Mouse (Mus musculus) adrenal gland, postnatal 4 days (tissue): ENCODE measurements around the gene Ptbp1. TPM values are rescaled to one million over a fixed set of nuclear protein-coding genes. Genes with fewer than 3 reads are reported as not detected.

Experiments
- DNase-seq, 2 experiments: peaks; one replicate each; pipeline ENCODE4 v3.0.0; 2021 to 2022; ENCODE audit warnings: low spot score in 2 of 2, mixed read lengths in 2 of 2
- total RNA-seq, 2 experiments: library from RNA; stranded (reverse); gene quantifications; 2 replicates each; pipeline ENCODE4 v1.2.3; 2021

Gene Ptbp1
- total RNA-seq, 2 experiments from 2014 or later, result 344 to 389 TPM

DNA sequence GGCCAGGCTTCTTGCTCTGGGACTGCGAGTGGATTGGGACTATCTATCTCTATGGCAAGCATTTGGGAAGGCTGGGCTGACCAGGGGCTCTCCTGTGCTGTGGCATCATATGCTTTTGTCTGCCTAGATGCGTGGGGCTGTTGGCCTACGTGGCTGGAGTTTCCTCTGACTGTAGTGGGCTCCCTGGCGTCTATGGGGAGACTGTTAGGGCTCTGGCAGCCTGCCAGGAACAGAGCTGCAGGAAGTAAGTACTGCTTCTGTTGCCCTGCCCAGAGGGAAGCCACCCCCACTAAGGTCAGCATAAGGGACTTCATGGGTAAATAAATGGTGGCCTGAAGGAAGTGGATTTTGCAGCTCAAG, 3.2 kb downstream of the Ptbp1 start:
- no peak for DNase-seq

DNA sequence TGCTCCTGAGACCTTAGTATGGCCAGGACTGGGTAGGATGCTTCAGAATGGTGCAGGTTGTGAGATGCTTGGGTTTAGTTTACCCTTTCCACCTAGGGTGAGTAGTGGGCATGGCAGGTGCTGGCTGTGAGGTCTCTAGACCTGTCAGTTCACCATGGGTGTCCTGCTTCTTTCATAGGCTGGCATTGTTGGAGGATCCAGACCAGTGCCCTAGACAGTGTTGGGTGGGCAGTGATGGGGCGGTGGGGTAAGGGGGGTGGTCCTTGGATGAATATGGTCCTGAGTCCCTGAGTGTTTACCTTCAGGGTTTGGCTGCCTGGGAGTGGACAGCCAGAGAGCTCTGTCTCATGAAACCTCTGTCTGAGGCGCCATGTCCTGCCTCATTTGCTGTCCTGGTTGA, 3.7 kb downstream of the Ptbp1 start:
- DNase-seq, result no peak

DNA sequence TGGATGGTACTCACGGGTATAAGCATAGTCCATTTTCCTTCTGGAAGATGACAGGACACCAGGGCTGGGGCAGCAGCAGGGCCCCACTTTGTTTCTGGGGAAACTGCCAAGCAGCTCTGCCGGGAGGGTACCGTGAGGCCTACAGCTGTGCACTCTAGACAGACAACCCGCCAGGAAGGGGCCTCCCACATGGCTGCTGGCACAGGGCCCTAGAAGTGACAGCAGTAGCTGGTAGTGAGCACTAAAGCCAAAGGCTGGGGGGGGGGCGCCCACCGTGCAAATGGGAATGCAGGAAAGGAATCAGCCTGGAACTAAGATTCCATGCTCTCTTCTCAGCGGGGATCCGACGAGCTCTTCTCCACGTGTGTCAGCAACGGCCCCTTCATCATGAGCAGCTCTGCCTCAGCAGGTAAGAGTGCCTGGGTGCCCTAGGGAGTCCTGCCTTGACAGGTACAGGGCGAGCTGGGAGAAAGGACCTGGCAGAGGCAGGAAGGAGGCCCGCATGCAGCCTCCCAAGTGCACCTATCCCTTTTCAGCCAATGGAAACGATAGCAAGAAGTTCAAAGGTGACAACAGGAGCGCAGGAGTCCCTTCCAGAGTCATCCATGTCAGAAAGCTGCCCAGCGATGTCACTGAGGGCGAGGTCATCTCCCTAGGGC, 4.3 kb downstream of the Ptbp1 start:
- no peak for DNase-seq

DNA sequence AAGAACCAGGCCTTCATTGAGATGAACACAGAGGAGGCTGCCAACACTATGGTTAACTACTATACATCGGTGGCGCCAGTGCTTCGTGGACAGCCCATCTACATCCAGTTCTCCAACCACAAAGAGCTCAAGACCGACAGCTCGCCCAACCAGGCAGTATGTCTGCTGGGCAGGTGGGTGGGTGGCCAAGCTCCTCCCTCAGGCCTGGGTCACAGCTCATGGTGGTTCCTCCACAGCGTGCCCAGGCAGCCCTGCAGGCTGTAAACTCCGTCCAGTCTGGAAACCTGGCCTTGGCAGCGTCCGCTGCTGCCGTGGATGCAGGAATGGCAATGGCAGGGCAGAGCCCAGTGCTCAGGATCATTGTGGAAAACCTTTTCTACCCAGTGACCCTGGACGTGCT, 4.9 kb downstream of the Ptbp1 start:
- DNase-seq, result no peak

DNA sequence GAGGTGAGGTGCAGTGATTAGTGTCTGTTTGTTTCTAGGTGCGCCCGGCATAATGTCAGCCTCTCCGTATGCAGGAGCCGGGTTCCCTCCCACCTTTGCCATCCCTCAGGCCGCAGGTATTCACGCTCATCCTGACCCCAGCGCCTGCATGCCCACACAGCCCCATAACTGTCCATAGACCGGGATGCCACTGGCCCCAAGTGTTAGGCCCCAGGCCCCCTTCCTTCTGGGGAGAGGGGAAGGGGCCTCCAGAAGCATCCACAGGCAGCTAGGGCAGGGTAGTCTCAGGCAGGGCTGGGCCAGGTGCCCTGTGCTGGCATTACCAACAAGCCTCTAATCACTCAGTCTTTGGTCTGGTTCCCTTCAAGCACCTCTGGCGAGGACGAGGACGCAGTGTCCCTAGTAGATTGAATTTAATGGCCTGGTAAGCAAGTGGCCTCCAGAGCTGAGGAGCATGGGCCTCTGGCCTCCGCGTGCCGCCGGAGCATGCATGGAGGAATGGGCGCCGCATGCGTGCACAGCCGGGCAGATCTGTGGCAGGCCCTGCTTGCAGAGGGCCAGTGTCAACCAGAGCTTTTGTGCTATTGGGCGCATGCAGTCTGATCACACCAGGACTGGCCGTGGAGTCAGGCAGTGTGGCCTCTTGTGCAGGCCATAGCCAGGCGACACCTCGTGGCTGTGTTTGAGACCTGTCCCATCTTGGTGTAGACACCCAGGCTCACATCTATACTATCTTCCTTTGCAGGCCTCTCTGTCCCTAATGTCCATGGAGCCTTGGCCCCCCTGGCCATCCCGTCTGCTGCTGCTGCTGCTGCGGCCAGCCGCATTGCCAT, 6.1 kb downstream of the Ptbp1 start:
- no peak for DNase-seq

DNA sequence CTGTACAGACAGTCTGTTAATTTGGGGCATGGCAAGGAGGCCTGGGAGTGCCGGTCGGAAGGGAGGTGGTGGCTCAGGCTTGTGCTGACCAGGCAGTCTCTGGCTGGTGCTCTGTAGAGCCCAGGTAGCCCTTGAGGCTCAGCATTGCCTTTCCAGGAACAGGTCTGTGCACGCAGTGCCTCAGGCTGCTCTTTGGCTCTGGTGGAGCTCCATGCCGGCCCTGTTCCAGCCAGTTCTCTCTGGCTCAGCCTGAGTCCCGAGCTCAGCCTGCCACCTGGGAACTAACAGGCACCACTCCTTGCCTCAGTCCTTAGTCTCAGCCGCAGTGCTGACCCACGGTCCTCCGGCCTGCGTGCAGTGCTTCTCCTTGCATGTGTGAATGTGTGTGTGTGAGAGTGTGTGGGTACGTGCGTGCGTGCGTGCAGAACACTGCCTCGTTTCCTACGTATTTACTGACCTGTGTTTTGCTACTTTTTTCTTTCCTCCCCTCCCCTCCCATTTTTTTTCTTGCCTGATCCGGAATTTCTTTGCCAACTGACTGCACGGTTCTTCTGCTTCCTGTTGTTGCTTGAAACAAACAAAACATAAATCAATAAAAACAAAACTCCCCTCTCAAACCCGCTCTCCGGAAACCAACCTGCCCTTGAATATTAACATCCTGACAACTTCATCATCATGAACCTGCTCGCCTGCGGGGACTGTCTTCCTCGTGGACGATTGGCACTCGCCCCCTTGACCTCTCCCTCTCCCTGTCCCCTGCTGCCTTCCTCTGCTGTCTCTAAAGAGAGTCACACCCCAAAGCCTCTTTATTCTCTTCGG, 7.2 kb downstream of the Ptbp1 start:
- no peak for DNase-seq

DNA sequence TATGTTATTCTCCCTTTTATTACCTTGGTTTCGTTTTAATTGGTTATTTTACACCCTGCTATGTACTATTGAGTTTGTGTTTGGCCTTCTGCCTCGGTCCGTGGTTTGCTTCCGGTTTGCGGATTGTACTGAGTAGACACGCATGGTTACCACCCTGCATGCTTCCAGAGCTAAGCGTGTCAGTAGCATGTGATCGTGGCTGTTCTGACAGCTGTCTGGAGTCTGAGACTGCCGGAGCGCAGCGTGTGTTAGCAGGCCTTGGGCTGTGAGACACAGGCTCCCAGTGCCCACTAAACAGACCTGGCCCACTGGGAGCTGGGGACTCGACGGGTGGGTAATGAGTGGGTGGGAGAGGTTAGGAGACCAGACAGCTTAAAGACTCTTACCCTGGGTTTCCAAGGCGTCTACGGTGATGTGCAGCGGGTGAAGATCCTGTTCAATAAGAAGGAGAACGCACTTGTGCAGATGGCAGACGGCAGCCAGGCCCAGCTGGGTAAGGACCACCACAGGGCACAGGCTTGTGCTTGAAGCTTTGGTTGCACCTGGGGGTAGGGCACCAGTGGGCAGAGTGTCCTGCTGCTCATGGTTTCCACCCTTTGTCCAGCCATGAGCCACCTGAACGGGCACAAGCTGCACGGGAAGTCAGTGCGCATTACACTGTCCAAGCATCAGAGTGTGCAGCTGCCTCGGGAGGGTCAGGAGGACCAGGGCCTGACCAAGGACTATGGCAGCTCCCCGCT, 8.0 kb downstream of the Ptbp1 start:
- no peak for DNase-seq

DNA sequence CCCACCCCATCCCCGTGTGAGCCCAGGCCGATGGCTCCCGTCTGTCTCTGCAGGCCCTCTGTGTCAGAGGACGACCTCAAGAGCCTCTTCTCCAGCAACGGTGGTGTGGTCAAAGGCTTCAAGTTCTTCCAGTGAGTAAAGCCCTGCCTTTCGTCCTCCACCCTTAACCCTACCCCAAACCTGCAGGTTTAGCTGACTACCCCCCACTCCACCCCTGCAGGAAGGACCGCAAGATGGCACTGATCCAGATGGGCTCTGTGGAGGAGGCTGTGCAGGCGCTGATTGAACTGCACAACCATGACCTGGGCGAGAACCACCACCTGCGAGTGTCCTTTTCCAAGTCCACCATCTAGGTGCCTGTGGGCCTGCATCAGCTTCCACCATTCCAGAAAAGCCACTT, 8.7 kb downstream of the Ptbp1 start:
- DNase-seq, result no peak

DNA sequence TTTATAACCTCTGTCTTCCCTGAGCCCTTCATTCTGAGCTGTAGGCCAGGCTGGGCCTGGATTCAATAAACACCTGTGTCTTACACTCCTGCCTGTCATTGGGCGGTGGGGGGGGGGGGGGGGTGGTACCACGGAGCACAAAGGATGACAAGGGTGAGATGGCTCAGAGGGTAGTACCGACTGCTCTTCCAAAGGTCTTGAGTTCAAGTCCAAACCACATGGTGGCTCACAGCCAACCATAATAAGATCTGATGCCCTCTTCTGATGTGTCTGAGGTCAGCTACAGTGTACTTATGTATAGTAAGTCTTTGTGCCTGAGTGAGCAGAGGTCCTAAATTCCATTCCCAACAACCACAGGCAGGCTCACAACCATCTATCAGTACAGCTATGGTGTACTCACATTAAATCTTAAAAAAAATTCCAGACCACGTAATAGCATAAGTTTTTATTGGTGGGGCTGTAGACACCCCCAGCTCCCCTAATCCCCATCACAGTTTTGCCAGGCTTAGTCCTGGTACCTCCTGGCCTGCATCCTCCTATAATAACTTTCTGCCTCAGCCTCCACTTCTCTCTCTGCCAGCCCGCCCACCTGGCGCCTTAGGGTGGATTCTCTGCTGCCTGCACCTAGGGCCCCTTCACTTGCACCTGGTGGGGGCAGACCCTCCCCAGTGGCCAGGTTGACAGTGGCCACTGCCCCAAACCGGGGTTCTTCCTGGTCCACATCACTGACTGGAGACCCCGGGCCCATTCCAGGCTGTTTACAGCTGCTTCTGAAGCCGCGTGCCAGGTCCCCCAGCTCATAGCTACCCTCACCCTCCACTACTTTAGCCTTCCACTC, 10.3 kb downstream of the Ptbp1 start:
- DNase-seq, result no peak

DNA sequence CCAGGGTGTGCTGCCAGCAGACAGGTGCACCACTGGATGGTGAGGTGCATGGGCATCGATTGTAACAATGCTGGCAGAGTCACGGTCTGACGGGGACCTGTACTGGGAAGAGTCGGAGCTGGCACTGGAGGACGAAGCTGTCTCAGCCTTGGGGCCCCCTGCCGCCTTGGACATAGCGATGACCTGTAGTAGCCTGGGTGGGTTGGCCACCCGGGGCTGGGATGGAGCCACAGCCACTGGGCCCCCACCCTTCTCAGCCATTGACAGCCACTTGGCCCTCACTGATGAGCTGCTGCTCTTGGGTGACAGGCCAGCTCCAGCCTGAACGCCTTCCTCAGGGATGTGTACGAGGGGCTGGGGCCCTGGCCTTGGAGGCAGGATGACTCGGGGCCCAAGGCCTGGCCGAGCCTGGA, 11.0 kb downstream of the Ptbp1 start:
- no peak for DNase-seq

DNA sequence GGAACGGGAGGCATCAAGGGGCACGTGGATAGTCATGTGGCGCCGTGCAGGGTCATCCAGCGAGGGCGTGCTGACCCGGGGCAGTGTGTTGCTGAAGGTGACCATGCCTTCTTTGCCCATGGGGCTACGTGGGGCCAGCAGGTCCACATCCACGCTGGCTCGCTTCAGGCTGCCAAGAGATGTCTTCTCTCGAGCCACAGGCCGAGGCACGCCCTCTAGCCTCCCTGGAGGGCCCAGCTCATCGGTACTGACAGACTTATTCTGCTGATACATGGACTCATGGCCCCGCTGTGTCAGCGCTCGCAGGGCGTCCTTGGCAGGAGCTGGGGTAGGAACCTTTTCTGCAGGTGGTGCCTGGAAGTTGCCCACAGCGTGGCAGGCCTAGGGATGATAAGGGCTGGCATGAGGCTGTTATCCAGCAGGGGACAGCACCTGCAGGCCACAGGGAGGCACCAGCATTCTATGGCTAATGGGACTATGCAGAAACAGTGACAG, 11.6 kb downstream of the Ptbp1 start:
- no peak for DNase-seq

DNA sequence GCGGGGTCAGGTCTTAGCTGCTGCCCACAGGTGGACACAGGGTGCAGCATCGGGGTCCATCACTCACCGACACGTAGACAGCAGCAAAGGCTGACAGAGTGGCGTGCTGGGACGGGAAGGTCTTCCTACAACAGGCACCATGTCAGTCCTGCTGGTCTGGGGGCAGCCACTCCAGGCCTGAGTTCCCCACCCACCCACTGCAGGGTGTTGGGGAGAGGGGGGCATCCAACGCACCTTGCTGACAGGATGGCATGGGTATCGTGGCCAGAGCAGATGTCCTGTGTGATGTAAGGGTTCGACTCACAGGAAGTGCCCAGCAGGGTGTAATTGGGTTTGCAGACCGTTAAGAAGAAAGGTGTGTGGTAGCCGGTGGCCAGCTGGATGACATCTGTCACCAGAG, 12.4 kb downstream of the Ptbp1 start:
- no peak for DNase-seq

DNA sequence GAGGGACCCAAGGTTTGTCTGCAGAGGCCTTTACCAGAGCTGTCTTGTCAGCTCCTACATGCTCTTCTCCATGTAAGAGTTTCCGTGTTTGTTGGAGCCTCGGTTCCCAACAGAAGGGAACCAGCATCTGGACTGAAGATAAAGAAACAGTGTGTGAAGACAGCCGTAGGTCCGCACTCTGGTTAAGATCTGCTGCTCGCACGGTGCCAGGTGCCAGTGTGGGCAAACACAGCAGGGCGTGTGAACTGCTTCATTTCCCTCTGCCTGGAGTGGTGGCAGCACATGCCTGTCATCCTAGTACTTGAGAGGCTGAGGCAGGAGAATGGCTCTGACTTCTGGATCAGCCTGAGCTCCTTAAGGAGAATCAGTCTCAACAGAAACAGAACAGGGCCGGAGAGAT, 17.6 kb downstream of the Ptbp1 start:
- DNase-seq, result no peak

DNA sequence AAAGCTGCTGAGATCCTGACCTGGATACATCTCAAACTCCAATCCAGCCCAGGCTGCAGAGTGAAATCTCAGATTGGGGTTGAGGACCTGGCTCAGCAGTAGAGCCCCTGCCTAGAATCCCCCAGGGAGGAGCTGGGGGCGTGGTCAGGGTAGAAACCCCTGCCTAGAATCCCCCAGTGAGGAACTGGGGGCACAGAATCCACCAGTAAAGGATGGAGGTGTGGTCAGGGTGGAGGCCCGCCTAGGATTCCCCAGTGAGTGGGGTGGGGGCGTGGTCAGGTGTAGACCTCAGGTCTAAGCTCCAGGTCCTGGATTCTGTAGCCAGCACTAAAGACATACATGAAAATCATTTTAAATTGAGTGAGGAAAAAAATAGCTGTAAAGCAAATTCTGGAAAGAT, 18.6 kb downstream of the Ptbp1 start:
- no peak for DNase-seq

DNA sequence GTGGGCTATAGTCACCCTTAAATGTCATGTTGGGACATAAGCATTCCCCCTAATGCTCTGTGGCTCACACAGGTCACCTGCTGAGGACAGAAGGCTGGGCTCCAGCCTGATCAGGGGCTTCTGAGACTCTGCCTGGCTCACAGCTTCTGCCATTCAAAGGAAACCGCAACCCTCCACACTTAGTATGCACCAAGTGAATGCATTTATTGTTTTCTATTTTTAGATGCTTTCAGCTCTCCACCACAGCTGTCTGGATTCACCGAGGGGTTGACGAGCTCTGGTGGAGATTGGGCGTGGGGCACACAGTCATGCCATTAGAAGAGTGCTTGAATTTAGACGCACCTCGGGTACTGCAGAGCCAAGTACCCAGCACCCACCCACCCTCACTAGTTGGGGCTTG, 19.1 kb downstream of the Ptbp1 start:
- DNase-seq, result no peak

DNA sequence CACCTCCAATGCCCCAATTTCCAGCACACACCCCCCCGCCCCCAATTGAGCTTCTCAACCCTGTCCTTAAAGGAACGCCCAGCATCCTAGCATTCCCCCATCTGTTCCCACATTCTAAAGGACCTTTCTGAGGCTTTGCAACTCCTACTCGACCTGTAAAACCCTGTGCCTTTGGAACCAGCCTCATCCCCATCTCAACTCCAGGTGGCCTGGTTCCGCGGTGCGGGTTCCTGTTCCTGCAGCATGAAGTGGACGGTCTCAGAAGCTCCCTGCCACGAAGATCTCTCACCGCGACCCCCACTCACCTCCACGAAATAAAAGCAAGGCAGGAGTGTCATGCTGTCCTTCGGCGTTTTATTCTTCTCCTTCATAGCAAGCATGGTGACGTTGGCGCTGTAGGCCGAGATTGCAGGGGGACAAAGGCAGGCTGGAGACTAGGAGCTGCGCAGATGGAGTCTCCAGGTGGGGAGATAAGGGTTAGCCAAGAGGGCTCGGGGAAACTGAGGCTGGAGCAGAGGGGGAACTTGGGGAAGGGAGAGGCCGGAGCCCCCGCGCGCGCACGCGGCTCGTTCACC, 19.6 kb downstream of the Ptbp1 start:
- DNase-seq, result no peak

DNA sequence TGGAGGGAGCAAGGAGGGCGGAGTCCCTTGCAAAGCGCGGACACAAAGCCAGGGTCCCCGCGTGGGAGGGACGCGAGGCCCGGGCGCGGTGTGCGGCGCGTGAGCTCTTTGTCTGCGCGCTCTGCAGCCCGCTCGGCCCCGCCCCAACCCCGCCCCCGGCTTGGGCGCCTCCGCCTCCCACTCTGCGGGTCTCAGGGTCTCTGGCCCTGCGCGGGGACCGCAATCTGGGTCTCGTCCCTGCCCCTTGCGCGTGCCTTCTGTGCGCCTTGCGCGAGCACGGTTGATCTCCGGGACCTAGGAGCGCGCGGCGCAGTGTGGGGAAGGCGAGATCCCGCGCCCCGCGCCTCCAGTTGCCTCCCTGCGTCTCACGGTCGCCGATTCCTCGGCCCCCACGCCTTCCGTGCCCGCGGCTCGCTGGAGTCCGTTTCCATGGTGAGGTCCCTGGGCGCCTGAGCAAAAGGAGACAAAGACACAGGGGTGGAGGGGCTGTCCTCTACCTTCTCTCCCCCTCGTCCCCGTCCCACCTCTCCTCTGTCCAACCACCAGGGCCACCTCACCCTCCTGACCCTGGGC, 20.1 kb downstream of the Ptbp1 start, which contains the start of the genes Prtn3 and Plppr3:
Prtn3 (plus strand) TSS at position 187 of the 573 bp plus-strand sequence.
Plppr3 (minus strand) TSS at position 345 of the 573 bp plus-strand sequence.
- DNase-seq, result no peak

DNA sequence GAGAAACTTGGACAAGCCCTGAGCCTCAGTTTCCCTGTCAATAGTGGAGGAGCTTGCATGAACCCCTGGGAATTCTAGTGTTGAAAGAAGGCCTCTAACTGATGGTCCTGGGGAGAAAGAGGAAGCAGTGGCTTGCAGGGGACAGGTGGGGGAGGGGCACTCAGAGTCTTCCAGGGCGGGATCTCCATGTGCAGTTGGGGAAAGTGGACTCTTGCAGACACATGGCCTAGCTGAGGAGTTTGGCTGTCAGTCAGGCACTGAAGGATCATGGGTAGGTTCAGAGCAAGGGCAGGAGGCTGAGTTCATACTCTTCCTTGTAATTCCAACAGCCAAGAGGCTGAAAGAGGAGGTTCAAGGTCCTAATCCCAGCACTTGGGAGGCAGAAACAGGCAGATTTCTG, 22.9 kb downstream of the Ptbp1 start:
- no peak for DNase-seq

DNA sequence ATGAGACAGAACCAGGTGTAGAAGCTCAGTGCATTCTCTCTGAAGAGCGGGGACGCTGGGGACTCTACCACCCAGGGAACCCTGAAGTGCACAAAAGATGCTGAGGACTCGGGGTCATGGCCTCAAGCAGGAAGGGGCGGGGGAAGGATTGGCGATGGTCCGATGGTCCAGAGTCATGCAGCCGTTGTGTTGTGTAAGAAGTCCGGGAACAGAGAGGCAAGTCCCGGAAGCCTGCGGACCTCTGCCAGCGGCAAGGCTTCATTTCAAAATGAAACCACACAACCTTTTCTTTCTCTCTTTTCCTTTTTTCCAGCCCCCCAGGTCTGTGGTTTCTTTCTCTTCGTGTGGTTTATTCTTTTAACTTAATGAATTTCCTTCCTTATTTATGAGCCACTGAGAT, 23.5 kb downstream of the Ptbp1 start:
- no peak for DNase-seq
